Mouse (Mus musculus) left cerebral cortex, adult 2 months (tissue): ENCODE measurements around the gene Slc30a2. TPM values are rescaled to one million over a fixed set of nuclear protein-coding genes. Genes with fewer than 3 reads are reported as not detected.
A peak's percentile ranks its signal among the peaks of the same experiment; 100 is the strongest.

Experiments
- DNase-seq, 2 experiments: peaks; one replicate each; pipeline ENCODE4 v3.0.0; 2021 to 2022; ENCODE audit warnings: low spot score in 2 of 2, mixed read lengths in 1 of 2; ENCODE audit errors: extremely low spot score in 1 of 2
- H3K27ac ChIP-seq: fragments of 200-600 bp; 2 replicates; pipeline ENCODE4 v1.8.1; 2022
- H3K4me3 ChIP-seq: fragments of 200-600 bp; 2 replicates; pipeline ENCODE4 v1.8.1; 2022
- CTCF ChIP-seq: fragments of 200-600 bp; IDR thresholded peaks from 2 replicates; pipeline ENCODE4 v1.8.1; 2022; ENCODE audit warnings: antibody characterized with exemption, mild to moderate bottlenecking, moderate library complexity
- intact Hi-C: fragments of 180-260 bp; cut with DNase I; formaldehyde crosslinking; loops from one replicate; pipeline ENCODE4 v1.15.1; 2025
- total RNA-seq, 2 experiments: library from RNA; stranded (reverse); gene quantifications; 2 replicates each; pipeline ENCODE4 v1.2.3; 2021

The Slc30a2 gene
- total RNA-seq, 2 experiments from 2014 or later, result not detected

DNA sequence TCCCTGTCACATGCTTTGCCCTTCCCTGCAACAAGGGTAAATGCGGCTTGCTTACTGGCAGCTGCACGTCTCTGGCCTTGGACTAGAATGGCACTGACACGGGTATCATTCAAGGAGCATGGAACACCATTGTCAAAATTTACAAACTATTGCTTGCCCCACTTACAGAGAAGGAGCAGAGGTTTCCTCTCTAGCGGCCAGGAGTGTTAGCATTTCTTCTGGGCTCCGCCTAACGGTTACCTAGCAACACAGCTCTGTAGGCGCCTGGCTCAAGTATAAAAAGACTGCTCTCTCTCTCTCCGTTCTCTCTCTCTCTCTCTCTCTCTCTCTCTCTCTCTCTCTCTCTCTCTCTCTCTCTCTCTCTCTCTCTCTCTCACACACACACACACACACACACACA lies 49.6 kb downstream of the Slc30a2 start:
- TF ChIP-seq CTCF, result no peak
- no peak for DNase-seq
- Histone ChIP-seq H3K4me3 (no peak overlapping the region), H3K27ac (no peak overlapping the region)
- intact Hi-C loops, result no loop called here

- DNase-seq, result no peak
- TF ChIP-seq CTCF, result peak; percentile 33
- Histone ChIP-seq H3K27ac (peak overlapping the region; percentile 33; the same call in 1 of the 2 replicates), H3K4me3 (no peak overlapping the region)
- intact Hi-C loops, result no loop called here
Measured at GRCm38 (mm10) chr4:134393026-134393425, 50.0 kb downstream of the Slc30a2 start.

DNA sequence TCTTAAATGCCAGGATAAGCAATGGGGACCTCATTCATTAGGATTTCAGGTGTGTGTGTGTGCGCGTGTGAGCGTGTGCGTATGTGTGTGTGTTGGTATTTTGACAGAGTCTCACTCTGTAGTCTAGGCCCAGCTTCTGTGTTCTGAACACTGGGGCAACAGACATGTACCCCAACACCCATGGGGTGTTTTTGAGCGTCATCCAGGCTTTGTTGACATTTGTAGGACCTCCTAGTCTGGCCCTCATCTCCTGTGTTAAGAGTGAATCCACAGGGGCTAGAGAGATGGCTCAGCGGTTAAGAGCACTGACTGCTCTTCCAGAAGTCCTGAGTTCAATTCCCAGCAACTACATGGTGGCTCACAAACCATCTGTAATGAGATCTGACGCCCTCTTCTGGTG lies 52.2 kb downstream of the Slc30a2 start:
- H3K4me3 ChIP-seq, result no peak overlapping the region
- no peak for TF ChIP-seq CTCF
- peak overlapping the region; percentile 82; the same call in 1 of the 2 replicates for H3K27ac ChIP-seq
- intact Hi-C loops, result no loop called here
- DNase-seq, result no peak

GRCm38 (mm10) chr4:134395977-134396825 lies 53.2 kb downstream of the Slc30a2 start, which contains the start of gene Pafah2:
Pafah2 (plus strand) TSS chr4:134396320.
- peak; percentile 93 to 94 for DNase-seq
- Histone ChIP-seq H3K27ac (peak within 1 kb of the TSS; percentile 99), H3K4me3 (peak within 1 kb of the TSS; percentile 46)
- peak; percentile 99 for TF ChIP-seq CTCF
- intact Hi-C loops, result loop anchor here (1.0 to 2.0 kb wide), 3 partner anchors 35 to 82 kb away; partner anchors contain the start of gene Stmn1

DNA sequence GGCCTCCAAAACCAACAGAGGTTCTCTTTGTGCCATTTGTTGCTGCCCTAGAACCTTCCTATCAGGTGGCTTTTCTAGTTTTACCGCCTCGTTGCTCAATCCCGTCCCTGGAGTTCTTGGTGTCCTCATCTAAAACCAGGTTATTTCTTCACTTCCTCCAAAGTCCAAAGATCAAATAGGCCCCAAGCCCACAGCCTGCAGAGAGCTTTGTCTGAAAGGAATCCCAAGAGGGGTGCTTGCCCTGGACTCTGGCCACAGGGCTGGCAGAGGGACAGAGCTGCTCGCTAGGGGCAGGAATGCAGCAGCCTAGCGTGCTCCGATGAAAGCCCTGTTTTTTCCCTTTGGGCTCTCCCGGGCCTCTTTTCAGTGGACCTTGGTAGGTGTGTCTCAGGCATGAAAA lies 54.1 kb downstream of the Slc30a2 start:
- TF ChIP-seq CTCF, result peak; percentile 6; the same call in 1 of the 2 replicates
- intact Hi-C loops, result loop anchor here (2.0 kb wide), 1 partner anchor 34 kb away; no protein-coding TSS in a partner anchor
- peak overlapping the region; percentile 76 for H3K27ac ChIP-seq

GRCm38 (mm10) chr4:134397732-134398131 lies 54.8 kb downstream of the Slc30a2 start:
- DNase-seq, result no peak
- intact Hi-C loops, result loop anchor here (2.0 kb wide), 1 partner anchor 33 kb away; no protein-coding TSS in a partner anchor
- Histone ChIP-seq H3K4me3 (no peak overlapping the region), H3K27ac (peak overlapping the region; percentile 76)
- no peak for TF ChIP-seq CTCF

More for the DNA sequence above, 54.1 kb downstream of the Slc30a2 start:
- H3K4me3 ChIP-seq, result peak overlapping the region; percentile 22; the same call in 1 of the 2 replicates
- DNase-seq, result no peak

DNA sequence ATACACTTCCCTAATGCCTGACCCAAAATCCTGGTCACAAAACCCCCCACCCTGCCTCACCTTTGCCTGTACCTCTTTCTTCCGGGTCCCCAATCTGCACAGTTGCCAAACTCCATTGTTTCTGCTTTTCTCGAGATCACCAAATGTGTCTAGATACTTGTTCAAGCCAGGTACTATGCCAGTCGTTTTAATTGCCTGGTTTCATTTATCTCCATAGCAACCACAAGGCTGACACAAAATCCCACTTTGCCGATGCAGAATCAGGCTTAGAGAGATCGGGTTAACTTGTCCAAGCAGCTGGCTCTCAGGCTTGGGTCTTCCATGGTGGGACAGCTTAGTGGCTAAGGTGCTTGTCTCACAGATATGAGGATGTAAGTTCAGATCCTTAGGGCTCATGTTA lies 57.2 kb downstream of the Slc30a2 start:
- Histone ChIP-seq H3K27ac (peak overlapping the region; percentile 91), H3K4me3 (no peak overlapping the region)
- TF ChIP-seq CTCF, result no peak
- intact Hi-C loops, result no loop called here
- DNase-seq, result no peak

- no peak for TF ChIP-seq CTCF
- Histone ChIP-seq H3K27ac (peak overlapping the region; percentile 91), H3K4me3 (peak overlapping the region; percentile 28)
- peak; percentile 78 to 80 for DNase-seq
- intact Hi-C loops, result loop anchor here (1.0 kb wide), 1 partner anchor 44 kb away; no protein-coding TSS in a partner anchor
Measured at GRCm38 (mm10) chr4:134401181-134401661, 58.2 kb downstream of the Slc30a2 start.

- Histone ChIP-seq H3K27ac (peak overlapping the region; percentile 90), H3K4me3 (no peak overlapping the region)
- DNase-seq, result no peak
- intact Hi-C loops, result loop anchor here (1.0 kb wide), 1 partner anchor 43 kb away; no protein-coding TSS in a partner anchor
- TF ChIP-seq CTCF, result no peak
Measured at GRCm38 (mm10) chr4:134401856-134402570, 59.0 kb downstream of the Slc30a2 start.

DNA sequence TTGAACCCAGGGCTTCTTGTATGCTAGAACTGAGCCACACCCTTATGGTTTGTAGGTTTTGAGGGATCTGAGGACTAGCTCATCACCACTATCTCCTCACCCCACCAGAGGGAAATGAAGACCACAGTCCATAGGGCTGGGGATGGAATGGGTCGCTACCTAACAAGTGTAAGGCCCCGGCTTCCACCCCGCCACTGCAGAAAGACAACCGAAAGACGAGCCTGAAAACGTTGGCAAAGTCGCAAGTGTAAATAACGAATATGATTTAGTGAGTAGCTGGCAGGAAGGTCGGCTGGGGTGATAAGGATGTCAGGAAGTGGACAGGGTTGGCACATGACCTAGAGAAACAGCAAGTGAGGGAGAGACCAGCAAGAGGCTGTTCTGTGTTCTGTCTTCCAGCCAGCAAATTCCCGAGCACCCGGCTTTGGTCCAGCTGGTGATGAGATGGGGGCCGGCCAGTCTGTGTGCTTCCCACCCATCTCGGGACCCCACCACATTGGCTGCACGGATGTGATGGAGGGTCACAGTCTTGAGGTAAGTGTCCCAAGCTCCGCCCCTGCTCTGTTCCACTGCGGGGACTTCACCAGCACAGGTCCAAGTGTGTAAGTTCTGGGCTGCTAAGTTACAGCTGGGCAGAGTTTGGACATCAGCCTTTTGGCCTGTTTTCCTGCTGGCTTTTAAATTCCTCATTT lies 59.7 kb downstream of the Slc30a2 start:
- intact Hi-C loops, result no loop called here
- TF ChIP-seq CTCF, result no peak
- Histone ChIP-seq H3K4me3 (no peak overlapping the region), H3K27ac (peak overlapping the region; percentile 90)
- DNase-seq, result no peak

GRCm38 (mm10) chr4:134403721-134404120 lies 60.7 kb downstream of the Slc30a2 start:
- DNase-seq, result no peak
- Histone ChIP-seq H3K4me3 (no peak overlapping the region), H3K27ac (peak overlapping the region; percentile 90)
- no peak for TF ChIP-seq CTCF
- intact Hi-C loops, result no loop called here

Other genes starting within 250 kb of the Slc30a2 start
- 1 to 10 TPM; 2.6 to 3.3 TPM for gene Cd52, start 248.1 kb upstream of the Slc30a2 start, total RNA-seq
- 10 to 100 TPM; 39.7 to 47.1 TPM for gene Ubxn11, start 240.6 kb upstream of the Slc30a2 start, total RNA-seq
- 100 to 1,000 TPM; 185 to 191 TPM for gene Sh3bgrl3, start 214.4 kb upstream of the Slc30a2 start, total RNA-seq
- gene Cep85, start 156.1 kb upstream of the Slc30a2 start, total RNA-seq, result 10 to 100 TPM; 14.9 to 16.5 TPM
- gene Gm7534, start 140.2 kb upstream of the Slc30a2 start, total RNA-seq, result not detected
- gene Catsper4, start 115.8 kb upstream of the Slc30a2 start, total RNA-seq, result not detected
- under 1 TPM; 0.32 to 0.58 TPM for gene Cnksr1, start 104.8 kb upstream of the Slc30a2 start, total RNA-seq
- gene E130218I03Rik, start 99.5 kb upstream of the Slc30a2 start, total RNA-seq, result not detected
- 10 to 100 TPM; 11.6 to 12.9 TPM for gene Zfp593, start 97.6 kb upstream of the Slc30a2 start, total RNA-seq
- gene Gm30191, start 96.2 kb upstream of the Slc30a2 start, total RNA-seq, result not detected
- 1 to 10 TPM; 3.0 to 3.6 TPM for gene Grrp1, start 89.1 kb upstream of the Slc30a2 start, total RNA-seq
- gene Pdik1l, start 55.3 kb upstream of the Slc30a2 start, total RNA-seq, result 10 to 100 TPM; 17.5 to 20.4 TPM
- under 1 TPM; 0.21 to 0.25 TPM for gene Trim63, start 28.1 kb upstream of the Slc30a2 start, total RNA-seq
- gene Extl1, start 40.7 kb downstream of the Slc30a2 start, total RNA-seq, result 10 to 100 TPM; 46.7 to 48.9 TPM
- 1 to 10 TPM; 6.5 to 6.9 TPM for gene Pafah2, start 53.1 kb downstream of the Slc30a2 start, total RNA-seq
- gene Stmn1, start 125.1 kb downstream of the Slc30a2 start, total RNA-seq, result 1,000 to 10,000 TPM in 1 of 2 experiments, 100 to 1,000 TPM in 1; 990 to 1,034 TPM
- 10 to 100 TPM; 69.3 to 77.9 TPM for gene Paqr7, start 153.5 kb downstream of the Slc30a2 start, total RNA-seq
- gene Aunip, start 167.8 kb downstream of the Slc30a2 start, total RNA-seq, result under 1 TPM; 0.54 to 0.63 TPM
- gene Mtfr1l, start 192.2 kb downstream of the Slc30a2 start, total RNA-seq, result 10 to 100 TPM; 60.6 to 66.1 TPM
- gene Selenon, start 209.0 kb downstream of the Slc30a2 start, total RNA-seq, result 10 to 100 TPM; 22.2 to 23.2 TPM